Mouse (Mus musculus) heart, postnatal 0 days (tissue): ENCODE data around the gene Nfia.

ENCODE experiments used
- CTCF ChIP-seq: IDR thresholded peaks from 2 replicates; pipeline ENCODE4 v1.5.1; 2016; ENCODE audit warnings: antibody characterized with exemption, control low read depth, low read depth
- EP300 ChIP-seq: IDR thresholded peaks from 2 replicates; pipeline ENCODE4 v1.6.1; 2016; ENCODE audit warnings: antibody characterized with exemption, low read depth

GRCm38 (mm10) chr4:97743932-97744331 is 28.6 kb upstream of the Nfia start:
- TF ChIP-seq CTCF (no peak), EP300 (no peak)
